Mouse (Mus musculus) CD4-positive naive resting alpha-beta T cell, adult 76 days (primary cell): ENCODE results near the gene Cldn13. TPM values are rescaled to one million over a fixed set of nuclear protein-coding genes. Genes with fewer than 3 reads are reported as not detected.

Experiments
- total RNA-seq: library from RNA; stranded (reverse); gene quantifications from one replicate; pipeline ENCODE4 v1.2.4, GENCODE M21; 2023

Gene Cldn13
- total RNA-seq: not detected

DNA sequence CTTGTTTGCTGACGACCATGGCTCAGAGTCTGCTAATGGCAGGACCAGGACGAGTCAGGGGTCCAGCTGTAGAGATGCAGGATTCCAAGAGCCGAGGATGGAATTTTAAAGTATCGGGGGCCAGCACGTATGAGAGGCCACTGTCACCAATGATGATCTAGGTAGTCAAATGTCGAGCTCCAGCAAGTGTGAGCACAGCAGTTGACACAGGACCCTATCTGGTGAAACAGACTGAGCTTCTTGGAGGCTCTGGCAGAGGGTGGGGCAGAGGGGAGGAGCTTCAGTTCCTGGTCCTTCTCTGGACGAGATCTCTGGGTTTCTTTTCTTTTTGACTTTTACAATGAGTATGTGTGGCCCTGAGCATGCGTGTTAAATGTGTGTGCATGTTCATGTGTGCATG, at the start of gene Cldn13:
Cldn13 (minus strand) TSS at position 216 of the 400 bp plus-strand sequence.

DNA sequence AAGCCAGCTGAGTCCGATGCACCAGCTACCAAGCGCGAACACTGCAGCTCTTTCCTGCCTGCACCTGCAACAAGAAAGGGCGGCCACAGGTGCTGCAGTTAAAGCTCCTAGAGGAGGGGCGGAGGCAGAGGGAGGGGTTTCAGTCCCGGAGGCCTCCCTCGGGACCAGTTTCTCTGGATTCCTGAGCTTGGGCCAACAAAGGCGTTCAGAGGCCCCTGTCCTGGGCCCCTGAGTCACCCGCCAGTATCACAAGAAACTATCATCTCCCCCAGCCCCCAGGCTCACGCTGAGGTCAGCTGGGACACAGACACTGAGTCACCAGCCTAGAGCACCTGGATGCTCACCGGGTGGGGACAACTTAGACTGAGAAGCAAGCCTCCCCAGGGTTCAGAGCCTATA, 31.5 kb upstream of the Cldn13 start, which contains the start of gene Cldn4:
Cldn4 (minus strand) TSS at position 78 of the 399 bp plus-strand sequence.

DNA sequence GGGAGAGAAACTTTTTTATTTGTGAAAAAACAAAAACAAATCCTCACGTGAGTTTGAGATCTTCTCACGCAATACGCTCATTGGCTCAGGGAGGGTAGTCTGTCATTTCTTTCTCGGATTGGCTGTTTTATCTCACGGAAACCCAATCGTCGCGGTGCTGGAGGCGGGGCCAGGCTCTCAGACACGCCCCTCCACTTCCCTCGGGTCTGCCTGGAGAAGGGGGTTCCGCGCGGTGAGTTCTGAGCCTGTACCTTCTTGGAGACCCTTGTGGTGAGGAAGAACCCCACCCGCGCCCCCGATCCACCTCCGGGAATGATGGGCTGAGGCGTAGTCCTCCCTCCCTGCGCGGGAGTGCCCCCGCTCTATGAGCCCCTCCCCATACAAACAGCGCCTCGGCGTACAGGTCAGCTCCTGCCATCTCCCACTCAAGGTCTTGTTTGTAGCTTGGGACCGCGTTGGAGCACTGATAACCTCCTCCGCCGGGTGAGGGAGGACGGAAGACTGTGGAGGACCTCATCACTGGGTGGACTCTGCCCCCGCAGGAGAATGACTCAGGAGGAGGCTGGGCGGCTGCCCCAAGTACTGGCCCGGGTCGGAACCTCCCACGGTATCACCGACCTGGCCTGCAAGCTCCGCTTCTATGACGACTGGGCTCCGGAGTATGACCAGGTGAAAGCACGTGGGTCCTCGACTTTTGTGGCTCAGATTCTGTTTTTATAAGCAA, 17.0 kb upstream of the Cldn13 start, which contains the start of gene Mettl27:
Mettl27 (plus strand) TSS at position 190 of the 724 bp plus-strand sequence.

DNA sequence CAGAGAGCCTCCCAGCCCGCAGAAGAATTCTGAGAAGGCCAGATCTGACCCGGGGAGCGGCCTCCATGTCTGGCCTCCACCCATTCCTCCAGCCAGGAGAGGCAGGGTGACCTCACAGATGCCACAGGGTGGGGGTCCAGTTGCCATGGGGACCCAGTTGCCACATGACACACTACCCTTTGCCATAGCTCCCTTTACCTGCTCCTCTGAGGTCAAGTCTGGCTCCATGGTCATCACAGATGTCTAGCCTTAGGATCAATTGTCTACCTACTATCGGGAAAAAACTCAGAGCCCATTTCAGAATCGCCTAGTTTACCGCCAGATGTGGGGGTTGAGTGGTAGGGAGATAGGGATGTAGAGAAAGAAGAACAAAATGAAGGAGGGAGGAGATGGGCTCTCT, 8.7 kb downstream of the Cldn13 start, which contains the start of gene Tmem270:
Tmem270 (minus strand) TSS at position 101 of the 400 bp plus-strand sequence.

Other genes with a start within 250 kb of the Cldn13 start
- 15.0 TPM for gene Limk1, start 226.9 kb downstream of the Cldn13 start, total RNA-seq
- gene Eln, start 168.2 kb downstream of the Cldn13 start, total RNA-seq: not detected
- not detected for gene Tmem270, start 8.8 kb downstream of the Cldn13 start, total RNA-seq
- 13.4 TPM for gene Mettl27, start 16.8 kb upstream of the Cldn13 start, total RNA-seq
- not detected for gene Cldn4, start 31.4 kb upstream of the Cldn13 start, total RNA-seq
- not detected for gene Cldn3, start 70.7 kb upstream of the Cldn13 start, total RNA-seq
- 51.4 TPM for gene Abhd11, start 93.6 kb upstream of the Cldn13 start, total RNA-seq
- gene Stx1a, start 108.0 kb upstream of the Cldn13 start, total RNA-seq: 45.3 TPM
- 17.9 TPM for gene Dnajc30, start 148.7 kb upstream of the Cldn13 start, total RNA-seq
- gene Bud23, start 149.4 kb upstream of the Cldn13 start, total RNA-seq: 87.1 TPM
- not detected for gene Vps37d, start 162.7 kb upstream of the Cldn13 start, total RNA-seq
- gene Mlxipl, start 174.4 kb upstream of the Cldn13 start, total RNA-seq: not detected
- 10.0 TPM for gene Tbl2, start 234.1 kb upstream of the Cldn13 start, total RNA-seq